Mouse (Mus musculus) frontal cortex, postnatal 25 days (tissue): ENCODE results near the gene Cachd1.

ENCODE experiments used
- DNase-seq, 2 experiments: peaks; one replicate each; pipeline ENCODE4 v3.0.0; 2022; ENCODE audit warnings: low spot score in 2 of 2

The Cachd1 gene

DNA sequence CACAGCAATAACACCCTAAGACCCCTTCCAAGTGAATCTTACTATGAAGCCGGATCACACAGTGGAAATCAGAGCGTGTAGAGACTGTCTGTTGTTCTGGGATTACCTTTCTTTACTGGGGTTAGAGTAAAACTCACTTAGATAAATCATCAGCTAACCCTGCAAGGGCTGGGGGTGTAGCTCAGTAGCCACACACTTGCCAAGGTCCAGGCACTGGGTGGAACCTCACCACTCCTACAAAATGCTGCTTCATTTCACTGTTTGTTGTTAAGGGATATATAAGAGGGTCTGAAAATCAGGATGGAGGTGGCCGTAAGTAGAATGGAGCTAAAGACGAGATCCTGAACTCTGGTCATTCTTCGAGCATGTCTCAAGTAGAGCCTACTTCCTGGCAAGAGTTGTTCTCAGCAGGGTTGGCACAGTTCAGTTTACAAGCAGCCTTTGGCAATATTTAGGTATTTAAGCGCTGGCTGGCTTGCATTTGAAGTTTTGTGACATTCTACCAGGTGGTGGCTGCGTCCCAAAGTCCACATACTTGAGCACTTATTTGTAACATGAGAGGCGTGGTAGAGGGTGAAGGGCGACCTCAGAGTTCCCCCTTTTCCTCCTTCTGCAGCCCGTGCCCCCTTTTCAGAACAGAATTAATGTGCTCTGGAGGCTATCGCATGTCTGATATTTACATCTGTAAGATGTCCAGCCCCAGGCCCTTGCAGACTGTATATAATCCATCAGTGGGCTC, 146.5 kb downstream of the Cachd1 start:
- no peak for DNase-seq

DNA sequence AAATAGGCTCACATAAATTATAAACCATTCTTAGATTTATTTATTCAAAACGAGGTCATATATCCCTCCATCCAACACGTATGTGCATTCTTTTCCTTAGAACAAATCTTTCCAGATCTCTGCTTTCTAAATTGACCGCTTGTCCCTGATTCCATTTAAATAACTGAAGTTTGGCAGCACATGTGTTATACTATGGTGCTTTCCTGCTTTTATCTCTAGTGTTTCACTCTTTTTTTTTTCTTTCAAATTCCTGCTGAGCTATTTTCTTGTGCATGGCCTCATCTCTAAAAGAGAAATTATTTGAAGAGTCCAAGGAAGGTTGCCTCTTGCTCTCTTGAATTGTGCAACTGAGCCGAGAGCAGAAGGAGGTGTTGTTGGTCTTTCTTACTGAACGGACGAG, 147.1 kb downstream of the Cachd1 start:
- DNase-seq: no peak

DNA sequence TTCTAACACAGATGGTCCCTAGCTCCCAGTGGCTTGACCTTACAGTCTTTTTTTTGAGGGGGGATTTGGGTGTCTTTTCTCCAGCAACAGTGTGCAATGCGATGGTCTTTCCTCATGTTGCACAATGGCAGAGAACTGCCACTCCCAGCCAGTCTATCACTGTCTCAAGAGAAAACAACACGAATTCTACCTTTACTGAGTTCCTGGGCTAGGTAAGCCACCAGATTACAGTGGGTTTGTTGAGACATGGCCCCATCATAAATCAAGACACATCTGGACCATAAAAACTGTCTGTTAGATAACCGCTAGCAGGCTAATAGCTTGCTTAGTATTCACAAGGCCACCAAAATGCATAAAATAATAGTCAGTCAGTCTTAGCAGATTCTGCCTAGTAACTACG, 147.8 kb downstream of the Cachd1 start:
- no peak for DNase-seq

DNA sequence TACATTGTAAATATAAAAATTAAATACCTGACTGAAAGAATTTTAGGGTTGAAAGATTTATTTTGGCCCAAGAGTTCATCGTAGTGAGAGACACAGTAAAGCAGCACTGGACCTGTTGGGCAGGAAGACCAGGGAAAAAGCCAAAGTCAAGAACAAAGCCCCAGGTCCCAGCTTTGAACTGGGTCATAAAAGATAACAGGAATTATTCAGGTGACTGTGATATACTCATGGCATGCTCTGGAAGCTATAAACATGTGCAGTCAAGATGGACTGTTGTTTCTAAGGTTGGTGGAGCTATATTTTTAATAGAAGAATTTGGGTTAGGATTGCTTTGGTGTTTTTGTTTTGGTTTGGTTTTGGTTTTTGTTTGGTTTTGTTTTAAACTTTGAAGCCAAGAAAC, 148.7 kb downstream of the Cachd1 start:
- DNase-seq: no peak

DNA sequence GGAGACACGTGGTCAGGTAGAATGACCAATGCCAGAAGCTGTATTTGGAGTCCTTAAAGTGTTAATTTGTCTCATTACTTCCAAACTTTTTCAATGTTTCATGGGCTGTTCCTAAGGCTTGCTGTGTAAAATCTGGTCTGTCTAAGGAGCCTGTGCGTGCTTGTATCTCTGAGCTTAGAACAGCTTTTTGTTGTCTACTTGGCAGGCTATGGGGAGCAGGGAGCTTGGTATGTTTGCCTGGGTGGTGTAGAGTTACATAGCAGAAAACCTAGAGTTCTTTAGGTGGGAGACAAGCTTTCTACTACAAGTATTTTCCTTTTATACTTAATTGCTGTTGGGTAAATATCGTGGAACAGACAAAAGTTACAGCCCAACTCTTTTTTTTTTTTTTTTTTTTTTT, 150.1 kb downstream of the Cachd1 start:
- DNase-seq: no peak

DNA sequence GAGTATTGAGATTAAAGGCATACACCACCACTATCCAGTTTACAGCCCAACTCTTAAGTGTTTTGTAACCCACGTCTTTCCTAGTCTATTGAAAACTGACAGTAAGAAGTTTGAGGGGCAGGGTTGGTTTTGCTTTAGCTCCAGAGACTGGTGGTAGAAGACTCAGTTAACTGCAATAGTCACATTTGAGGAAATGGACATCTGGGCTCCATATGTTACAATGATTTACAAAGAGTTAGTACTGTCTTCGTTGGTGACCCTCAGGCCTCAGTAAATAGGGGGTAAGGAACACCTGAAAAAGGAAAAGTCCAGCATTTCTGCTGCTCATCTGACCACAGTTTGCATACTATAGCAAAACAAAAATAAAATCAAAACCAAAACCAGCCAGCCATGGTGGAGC, 150.6 kb downstream of the Cachd1 start:
- no peak for DNase-seq

DNA sequence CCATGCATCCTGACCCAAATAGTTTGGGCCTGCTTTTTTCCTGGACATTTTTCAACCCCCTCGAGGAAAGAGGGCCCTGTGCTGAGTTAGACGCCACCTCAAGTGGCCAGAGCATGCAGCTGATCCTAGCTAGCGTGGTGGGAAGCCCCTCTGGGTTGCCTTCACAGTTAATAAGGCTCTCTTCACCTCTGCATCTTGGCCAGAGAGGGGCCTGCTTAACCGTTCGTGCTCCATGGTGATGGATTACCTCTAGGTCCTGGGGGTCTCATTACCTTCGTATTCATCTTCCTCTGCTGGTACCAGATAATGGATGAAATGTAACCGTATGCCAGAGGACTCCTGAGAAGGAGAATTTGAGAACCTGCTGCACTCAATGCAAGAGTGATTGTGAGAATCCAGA, 167.2 kb downstream of the Cachd1 start:
- no peak for DNase-seq

DNA sequence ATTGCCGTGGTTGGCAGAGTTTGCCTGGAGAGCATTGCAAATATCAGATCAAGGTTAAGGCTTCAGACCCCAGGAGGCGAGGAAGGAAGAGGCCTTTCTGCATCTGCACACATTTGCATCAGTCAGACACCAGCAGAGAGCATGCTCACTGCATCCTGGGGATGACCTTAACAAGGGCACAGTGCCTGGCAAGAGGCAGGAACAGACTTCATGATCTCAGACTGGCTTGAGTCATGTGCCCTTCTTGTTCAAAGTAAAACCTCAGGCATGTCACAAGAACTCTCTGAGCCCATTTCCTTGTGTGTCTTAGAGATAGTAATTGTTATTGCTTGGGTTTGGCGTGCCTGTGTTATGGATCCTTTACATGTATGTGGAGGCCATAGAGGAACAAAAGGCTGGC, 167.8 kb downstream of the Cachd1 start:
- DNase-seq: no peak

DNA sequence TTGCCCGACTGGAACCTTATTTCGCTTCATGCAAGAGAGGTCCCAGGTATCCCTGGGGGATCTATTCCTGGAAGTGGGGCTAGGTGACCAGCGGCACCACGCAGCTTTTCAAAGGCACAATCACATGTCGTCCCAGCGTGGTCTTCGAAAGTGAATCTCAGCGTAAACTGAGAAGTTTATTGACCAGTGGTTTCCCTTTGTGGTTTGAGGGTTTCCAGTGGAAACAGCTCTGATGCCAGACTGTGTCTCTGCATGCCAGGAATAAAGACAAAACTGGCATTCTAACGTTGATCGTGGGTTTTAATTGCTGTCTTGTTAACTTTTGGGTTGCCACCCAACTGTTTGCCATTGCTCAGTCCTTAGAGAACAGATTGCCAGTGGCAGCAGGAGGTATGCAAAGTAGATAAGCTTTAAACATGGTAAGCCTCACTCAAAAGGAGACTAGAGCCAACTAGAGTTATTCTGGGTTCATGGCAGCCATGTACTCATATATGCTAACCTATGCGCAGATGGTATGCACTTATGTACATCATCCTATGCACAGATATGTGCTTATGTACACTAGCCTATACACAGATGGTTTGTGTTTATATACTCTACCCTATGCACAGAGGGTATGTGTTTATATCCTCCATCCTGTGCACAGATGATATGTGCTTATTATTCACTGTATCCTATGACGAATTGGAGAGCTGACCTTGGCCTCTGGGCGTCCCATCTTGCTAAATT, 168.9 kb downstream of the Cachd1 start:
- DNase-seq: no peak

DNA sequence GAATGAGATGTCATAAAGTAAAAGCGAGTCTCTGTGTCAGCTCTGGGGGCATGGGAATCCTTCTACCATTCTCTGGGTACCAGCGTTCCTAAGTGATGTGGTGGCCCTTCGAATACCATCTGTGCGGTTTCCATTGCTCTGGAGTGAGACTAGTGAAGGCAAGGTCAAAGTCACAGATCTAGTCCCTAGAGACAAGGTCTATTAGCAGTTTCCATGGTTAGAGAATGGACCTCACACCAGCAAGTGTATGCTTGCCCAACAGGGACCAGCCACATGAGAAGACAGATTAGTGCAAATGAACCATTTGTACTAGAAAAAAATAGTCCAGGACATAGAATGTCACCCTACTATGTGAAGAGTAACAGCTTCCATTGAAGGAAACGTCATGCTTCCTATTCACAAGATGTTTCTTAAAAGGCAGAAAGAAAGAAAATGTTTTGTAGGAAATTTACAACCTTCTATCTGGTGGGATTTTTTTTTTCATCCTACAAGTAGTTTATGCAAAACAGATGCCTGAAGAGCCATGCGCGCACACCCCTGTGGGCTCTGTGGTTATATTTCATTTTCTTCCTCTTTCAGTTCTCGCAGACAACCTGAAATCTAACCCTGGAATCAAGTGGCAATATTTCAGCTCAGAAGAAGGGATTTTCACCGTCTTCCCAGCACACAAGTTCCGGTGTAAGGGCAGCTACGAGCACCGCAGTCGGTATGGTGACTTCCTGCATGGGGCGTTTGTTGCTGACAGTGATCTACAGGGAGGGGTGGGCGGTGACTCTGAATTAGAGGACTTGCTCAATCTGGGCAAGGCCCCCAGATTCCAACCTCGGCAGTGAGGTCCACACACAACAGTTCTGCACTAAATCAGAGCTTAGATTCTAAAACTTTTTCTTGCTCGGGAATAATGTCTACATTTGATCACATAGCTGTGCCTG, 172.3 kb downstream of the Cachd1 start:
- no peak for DNase-seq

DNA sequence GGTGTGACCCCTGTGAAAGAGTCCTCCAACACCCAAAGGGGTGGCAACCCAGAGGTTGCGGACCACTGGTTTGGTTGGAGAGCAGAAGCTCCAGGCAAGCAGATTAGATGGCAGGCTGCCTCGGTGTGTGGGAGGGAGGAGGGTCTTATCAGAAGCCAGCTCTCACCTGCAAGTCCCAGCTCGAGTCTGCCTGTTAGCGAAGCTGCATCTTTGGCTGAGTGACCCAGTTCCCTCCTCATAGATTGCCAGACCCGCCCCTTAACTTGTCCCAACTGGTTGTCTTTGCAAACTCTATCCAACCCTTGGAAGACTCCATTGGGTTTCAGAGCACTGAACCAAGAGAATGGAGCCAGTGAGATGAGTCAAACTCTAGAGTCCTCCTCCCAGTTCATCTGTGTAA, 173.8 kb downstream of the Cachd1 start:
- no peak for DNase-seq

DNA sequence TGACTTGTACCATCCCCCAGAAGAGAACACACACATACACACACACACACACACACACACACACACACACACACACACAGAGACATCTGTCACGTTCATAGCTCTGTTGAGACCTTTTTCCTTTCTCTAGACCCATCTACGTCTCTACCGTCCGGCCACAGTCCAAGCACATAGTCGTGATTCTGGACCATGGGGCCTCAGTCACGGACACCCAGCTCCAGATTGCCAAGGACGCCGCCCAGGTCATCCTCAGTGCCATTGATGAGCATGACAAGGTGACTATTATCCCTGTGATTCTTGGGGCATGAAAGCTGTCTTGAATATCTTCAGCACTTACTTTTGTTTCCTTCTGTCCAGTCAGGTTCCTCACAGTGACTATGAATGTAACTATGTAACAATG, 175.4 kb downstream of the Cachd1 start:
- no peak for DNase-seq

DNA sequence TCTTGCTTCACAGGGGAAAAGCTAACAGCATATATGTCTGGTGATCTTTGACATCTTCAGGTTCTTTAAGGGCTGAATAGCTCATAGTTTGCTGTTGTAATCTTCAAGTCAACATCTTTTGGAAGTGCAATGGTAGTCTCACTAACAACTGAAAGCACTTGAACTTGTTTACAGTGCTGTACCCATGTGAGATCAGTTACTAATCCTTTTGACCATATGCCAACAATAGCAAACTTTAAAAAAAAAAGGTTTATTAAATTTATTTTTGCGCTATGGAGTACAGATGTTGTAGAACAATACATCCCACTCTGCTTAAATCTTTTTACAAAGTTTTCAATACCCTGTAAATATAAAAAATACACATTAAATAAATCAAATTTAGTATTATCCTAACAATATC, 186.9 kb downstream of the Cachd1 start:
- DNase-seq: no peak

DNA sequence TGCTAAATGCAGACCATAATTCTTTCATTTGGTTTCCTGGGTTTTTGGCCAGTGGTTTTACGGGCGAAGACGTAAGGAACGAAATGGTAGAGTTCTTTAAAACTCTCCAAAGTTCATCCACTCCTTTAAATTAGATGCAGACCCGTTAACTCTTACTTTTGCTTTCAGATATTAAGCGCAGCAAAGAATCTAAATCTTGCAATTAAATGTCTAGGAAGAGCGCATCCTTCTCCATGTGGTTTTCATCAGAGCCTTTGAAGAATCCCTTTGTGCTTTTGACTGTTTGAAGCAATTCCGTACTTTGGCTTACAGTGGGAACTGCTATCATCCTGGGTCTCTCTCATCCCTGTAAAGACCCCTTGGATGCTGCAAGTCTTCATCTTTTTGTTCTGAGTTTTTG, 187.3 kb downstream of the Cachd1 start:
- DNase-seq: no peak

DNA sequence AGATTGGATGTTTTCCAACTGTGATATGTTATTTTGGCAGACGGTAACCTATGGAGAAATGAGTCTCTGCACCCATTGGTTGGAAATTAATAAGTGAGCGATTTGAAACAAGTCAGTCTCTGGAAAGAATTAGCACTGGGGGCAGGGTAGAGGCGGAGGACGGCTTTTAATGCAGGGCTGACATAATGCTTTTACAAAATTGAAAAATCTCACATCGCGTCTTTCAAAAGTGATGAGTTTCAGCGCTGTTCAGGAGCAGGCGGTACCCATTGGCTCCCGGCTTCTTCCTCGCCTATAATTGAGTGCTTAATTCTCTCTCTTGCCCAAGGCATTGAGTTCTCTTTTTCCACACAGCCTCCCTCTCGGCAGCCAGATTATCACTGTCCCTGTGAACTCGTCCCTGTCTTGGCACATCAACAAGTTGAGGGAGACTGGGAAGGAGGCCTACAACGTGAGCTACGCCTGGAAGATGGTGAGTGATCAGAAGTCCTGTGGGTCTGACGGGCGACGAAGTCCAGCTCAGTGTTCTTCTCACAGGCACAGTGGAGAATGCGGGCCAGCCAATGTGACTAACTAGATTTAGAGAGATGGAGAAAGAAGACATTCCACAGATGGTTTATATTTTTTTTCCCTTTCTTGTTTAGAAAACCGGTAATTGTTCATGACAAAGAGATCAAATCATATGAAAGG, 191.4 kb downstream of the Cachd1 start:
- no peak for DNase-seq

DNA sequence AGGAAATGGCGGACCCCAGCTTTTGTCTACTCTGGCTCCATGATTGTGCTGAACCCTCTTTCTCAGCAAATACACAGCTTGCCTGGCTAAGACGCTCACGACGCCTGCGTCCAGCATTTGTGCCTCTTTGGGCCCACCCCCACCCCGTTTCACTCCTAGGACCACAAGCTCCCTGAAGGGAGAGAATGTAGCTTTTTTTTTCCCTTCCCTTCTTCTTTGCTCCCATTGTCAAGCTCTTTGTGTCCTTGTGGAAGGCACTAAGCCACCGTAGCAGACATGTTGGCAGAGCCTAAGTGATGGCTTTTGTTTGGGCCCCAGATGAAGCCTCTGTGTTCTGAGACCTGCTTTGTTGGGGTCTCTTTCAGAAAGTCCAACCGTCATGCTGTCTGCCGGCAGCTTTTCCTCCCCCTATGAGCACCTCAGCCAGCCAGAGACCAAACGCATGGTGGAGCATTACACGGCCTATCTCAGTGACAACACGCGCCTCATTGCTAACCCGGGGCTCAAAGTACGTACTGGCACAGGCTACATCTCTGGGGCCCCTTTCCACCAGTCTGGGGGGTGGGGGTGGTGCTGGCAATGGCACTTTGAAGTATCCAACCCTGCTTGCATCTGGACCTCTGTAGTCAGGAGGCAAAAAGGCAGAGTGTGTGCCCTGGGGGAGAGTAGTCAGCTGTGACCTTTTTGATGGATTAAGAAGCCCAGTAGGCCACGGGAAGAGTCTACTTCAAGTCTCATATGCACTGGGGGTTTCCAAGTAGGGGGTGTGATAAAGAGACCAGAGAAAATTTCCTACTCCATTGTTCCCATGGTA, 197.4 kb downstream of the Cachd1 start:
- no peak for DNase-seq

DNA sequence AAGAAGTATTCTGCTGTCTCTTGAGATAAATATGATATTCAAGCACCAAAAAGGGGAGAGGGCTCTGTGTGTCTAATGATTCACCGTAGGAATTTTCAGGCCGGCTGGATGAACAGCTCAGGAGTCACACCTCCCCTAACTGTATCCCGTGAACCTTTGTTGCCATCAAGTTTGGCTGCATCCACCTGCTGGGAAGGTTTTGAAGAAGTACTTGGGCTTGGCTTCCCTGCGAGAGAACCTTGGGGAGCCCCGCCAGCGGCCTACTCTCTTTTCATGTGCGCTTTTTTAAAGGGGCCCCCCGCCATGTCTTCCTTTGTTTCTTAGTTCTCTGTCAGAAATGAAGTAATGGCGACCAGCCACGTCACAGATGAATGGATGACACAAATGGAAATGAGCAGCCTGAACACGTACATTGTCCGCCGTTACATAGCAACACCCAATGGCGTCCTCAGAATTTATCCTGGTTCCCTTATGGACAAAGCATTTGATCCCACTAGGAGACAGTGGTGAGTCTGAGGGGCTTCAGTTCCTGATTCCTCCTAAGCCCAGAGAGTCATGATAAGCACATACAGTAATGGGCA, 198.1 kb downstream of the Cachd1 start:
- no peak for DNase-seq

DNA sequence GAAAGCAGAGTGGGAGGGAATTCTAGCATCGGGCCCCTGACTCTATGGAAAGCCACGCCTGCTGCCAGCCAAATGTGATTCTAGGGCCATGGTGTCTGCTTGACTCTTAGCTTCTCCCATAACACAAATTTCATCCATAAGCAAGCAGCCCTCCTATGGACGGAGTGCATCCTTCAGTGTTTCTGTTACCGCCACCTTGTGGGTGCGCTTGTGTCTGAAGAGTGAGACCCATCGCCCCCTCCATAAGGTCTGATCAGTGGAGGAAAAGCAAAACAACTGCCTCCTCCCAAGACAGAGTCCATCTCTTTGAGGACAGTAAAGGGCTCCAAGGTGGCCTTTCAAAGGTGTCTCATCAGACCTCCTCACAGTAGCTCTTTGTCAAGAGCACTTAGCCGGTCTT, 201.0 kb downstream of the Cachd1 start:
- DNase-seq: no peak

DNA sequence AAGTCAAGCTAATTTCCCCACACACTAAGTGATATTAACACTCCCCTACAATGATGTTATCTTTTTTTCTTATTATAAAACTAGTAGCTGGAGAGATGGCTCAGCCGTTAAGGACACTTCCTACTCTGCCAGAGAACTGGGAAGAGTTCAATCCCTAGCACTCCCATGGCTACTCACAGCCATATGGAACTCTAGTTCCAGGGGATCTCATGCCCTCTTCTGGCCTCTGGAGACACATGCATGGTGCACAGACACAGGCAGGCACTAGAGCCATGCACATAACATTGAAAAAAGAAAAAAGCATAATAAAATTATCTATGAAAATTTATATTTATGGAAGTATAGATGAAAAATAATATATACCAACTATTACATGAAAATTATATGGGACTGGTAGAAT, 210.7 kb downstream of the Cachd1 start:
- no peak for DNase-seq

DNA sequence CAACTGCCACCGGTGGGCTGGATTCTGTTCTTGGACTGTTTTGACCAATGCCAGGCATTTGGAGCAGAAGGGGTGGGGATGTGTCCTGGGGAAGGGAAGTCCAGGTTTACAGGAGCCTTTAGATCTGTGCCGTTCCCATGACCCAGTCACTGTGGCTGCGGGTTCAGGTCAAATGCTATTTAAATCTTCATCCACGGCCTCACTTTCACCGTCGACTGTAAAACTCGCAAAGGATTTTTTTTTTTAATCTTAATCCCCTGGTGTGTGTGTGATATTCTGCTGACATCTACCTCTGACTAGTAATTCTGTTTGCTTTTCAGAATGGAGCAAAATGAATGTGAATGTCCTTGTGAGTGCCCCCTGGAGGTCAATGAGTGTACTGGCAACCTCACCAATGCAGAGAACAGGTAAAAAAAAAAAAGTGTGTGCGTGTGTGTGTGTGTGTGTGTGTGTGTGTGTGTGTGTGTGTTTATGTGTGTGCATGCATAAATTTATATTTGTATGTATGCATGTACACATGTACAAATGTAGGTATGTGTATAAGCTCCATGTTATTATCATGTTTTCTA, 211.8 kb downstream of the Cachd1 start:
- DNase-seq: no peak
